Mouse (Mus musculus) midbrain, embryonic 15.5 days (tissue): ENCODE results near the gene Zfr. TPM values are rescaled to one million over a fixed set of nuclear protein-coding genes. Genes with fewer than 3 reads are reported as not detected.
A peak's percentile ranks its signal among the peaks of the same experiment; 100 is the strongest.
"Not testable (repeated sequence)": the region's sequence is repeated elsewhere in the genome, so short reads cannot be mapped to it uniquely, and the experiment has no call there.

ENCODE experiments used
- ATAC-seq: fragments of 200-750 bp; cut with Nextera tagmentation; replicated peaks from 2 replicates; pipeline ENCODE4 v1.8.0; 2017; ENCODE audit warnings: moderate TSS enrichment
- H3K27ac ChIP-seq: fragments of 300-500 bp; sonication (generic); 2 replicates; pipeline ENCODE4 v1.5.1; 2015; ENCODE audit warnings: mild to moderate bottlenecking, inconsistent platforms
- H3K27me3 ChIP-seq: fragments of 300-500 bp; sonication (generic); replicated peaks from 2 replicates; pipeline ENCODE4 v1.6.1; 2015; ENCODE audit warnings: inconsistent platforms
- H3K36me3 ChIP-seq: fragments of 300-500 bp; sonication (generic); replicated peaks from 2 replicates; pipeline ENCODE4 v1.6.1; 2015; ENCODE audit warnings: inconsistent platforms
- H3K4me1 ChIP-seq: fragments of 300-500 bp; sonication (generic); 2 replicates; pipeline ENCODE4 v1.6.1; 2015; ENCODE audit warnings: inconsistent platforms
- H3K4me2 ChIP-seq: fragments of 300-500 bp; sonication (generic); 2 replicates; pipeline ENCODE4 v1.6.1; 2015; ENCODE audit warnings: inconsistent platforms, mild to moderate bottlenecking, moderate library complexity
- H3K4me3 ChIP-seq: fragments of 300-500 bp; sonication (generic); 2 replicates; pipeline ENCODE4 v1.5.1; 2015; ENCODE audit warnings: mild to moderate bottlenecking, inconsistent platforms
- H3K9ac ChIP-seq: fragments of 300-500 bp; sonication (generic); 2 replicates; pipeline ENCODE4 v1.6.1; 2015; ENCODE audit warnings: mild to moderate bottlenecking, inconsistent platforms
- H3K9me3 ChIP-seq: fragments of 300-500 bp; sonication (generic); 2 replicates; pipeline ENCODE4 v1.6.1; 2016; ENCODE audit warnings: inconsistent platforms
- WGBS: fragments of 180-500 bp; shearing (Covaris S2); methylation state at CpG from one replicate; pipeline ENCODE4 v1.1.7; 2015; ENCODE audit warnings: mixed read lengths; 5-methylcytosine and 5-hydroxymethylcytosine counted together
- polyA plus RNA-seq: library from polyadenylated mRNA; unstranded; fragments of >200 nt; fragmentation: Nextera tagmentation; extraction: Ambion mirVana; gene quantifications from 2 replicates; pipeline ENCODE4 v1.2.1, GENCODE M21; 2015

Zfr gene
- polyA plus RNA-seq, 1 experiment from 2014 or later = 180 TPM

GRCm38 (mm10) chr15:12113411-12113810, 4.2 kb upstream of the Zfr start:
- 79% methylated on average over 2 of the region's 2 CpGs for WGBS
- no peaks in the 10 kb centered on the region for H3K36me3 ChIP-seq
- no peak overlapping the region for H3K9ac ChIP-seq
- H3K4me1 ChIP-seq = peaks cover 5% of the 10 kb centered on the region; the same call in 1 of the 2 replicates
- no peak for ATAC-seq
- H3K9me3 ChIP-seq = no peaks in the 10 kb centered on the region
- no peak overlapping the region for H3K4me2 ChIP-seq
- no peaks in the 10 kb centered on the region for H3K27me3 ChIP-seq
- no peak overlapping the region for H3K27ac ChIP-seq
- H3K4me3 ChIP-seq = no peak overlapping the region

DNA sequence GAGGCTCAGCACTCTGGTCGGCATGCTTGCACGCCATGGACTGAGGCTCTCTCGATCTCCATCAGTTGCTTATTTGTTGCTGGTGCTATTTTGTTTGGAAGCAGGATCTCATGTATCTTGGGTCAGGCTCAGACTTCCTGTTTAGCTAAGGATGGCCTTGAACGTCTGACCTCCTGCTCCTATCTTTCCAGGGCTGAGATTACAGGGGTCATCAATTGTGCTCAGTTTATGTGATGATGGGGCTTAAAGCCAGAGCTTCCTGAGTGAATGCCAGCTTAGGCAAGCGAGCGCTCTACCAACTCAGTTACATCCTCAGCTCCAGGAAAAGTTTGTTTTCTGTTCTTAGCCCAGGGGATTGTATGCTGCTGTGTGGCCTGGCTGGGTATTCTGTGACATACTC, 3.1 kb upstream of the Zfr start:
- Histone ChIP-seq H3K9ac (no peak overlapping the region), H3K36me3 (no peaks in the 10 kb centered on the region), H3K4me3 (no peak overlapping the region), H3K27ac (no peak overlapping the region), H3K27me3 (no peaks in the 10 kb centered on the region), H3K9me3 (no peaks in the 10 kb centered on the region), H3K4me1 (peaks cover 9% of the 10 kb centered on the region), H3K4me2 (no peak overlapping the region)
- WGBS = 74% methylated on average over 6 of the region's 6 CpGs
- ATAC-seq = no peak

GRCm38 (mm10) chr15:12115722-12116230, 1.9 kb upstream of the Zfr start:
- Histone ChIP-seq H3K9ac (no peak overlapping the region), H3K27ac (no peak overlapping the region), H3K27me3 (no peaks in the 10 kb centered on the region), H3K36me3 (no peaks in the 10 kb centered on the region), H3K9me3 (no peaks in the 10 kb centered on the region), H3K4me2 (no peak overlapping the region), H3K4me1 (peaks cover 14% of the 10 kb centered on the region), H3K4me3 (no peak overlapping the region)
- WGBS = 21% methylated on average over 6 of the region's 6 CpGs
- no peak for ATAC-seq

GRCm38 (mm10) chr15:12118093-12118431, 431 bp downstream of the Zfr start:
- H3K9ac ChIP-seq = peak overlapping the region; percentile 90
- H3K36me3 ChIP-seq = no peaks in the 10 kb centered on the region
- ATAC-seq = no peak
- no peaks in the 10 kb centered on the region for H3K9me3 ChIP-seq
- under 1% methylated on average over 31 of the region's 43 CpGs for WGBS
- peak overlapping the region; percentile 94 for H3K27ac ChIP-seq
- peaks cover 22% of the 10 kb centered on the region for H3K4me1 ChIP-seq
- H3K4me3 ChIP-seq = peak overlapping the region; percentile 91
- no peaks in the 10 kb centered on the region for H3K27me3 ChIP-seq
- peak overlapping the region; percentile 75 for H3K4me2 ChIP-seq

DNA sequence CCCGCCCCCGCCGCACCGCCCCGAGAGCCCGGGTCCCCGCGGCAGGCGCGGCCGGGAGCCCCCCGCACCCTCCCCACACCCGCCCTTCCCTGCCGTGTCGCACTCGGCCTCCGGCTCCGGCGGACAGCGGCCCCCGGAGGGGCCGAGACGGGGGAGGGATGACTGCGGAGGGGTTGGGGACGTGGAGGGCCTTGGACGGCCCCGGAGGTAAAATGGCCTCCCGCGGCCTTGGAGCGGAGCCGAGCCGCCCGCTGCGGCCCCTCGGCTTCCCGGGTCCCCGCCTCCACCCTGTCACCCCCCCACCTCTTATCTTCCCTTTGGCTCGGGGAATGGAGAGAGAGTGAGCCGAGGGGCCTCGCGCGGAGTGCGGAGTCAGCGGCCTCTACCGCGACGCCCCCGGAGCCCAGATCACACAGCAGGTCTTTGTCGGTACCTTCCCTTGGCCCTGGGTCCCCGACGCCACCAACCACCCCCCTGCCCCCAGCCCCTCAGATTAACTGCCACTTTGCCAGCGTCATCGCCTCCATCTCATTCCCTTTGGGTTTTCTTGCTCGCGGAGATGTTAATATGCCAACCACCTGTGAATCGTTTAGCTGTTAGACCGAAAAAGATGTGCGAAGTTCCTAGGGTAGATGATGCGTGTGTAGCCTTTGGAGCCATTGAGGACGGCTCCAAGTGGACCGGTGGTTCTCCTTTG, 949 bp downstream of the Zfr start:
- under 1% methylated on average over 48 of the region's 61 CpGs for WGBS
- no peaks in the 10 kb centered on the region for H3K27me3 ChIP-seq
- no peaks in the 10 kb centered on the region for H3K9me3 ChIP-seq
- peak overlapping the region; percentile 91 for H3K4me3 ChIP-seq
- H3K4me1 ChIP-seq = peaks cover 22% of the 10 kb centered on the region
- peak overlapping the region; percentile 75 for H3K4me2 ChIP-seq
- peak overlapping the region; percentile 94 for H3K27ac ChIP-seq
- H3K36me3 ChIP-seq = no peaks in the 10 kb centered on the region
- H3K9ac ChIP-seq = peak overlapping the region; percentile 90
- peak; percentile 31 for ATAC-seq

DNA sequence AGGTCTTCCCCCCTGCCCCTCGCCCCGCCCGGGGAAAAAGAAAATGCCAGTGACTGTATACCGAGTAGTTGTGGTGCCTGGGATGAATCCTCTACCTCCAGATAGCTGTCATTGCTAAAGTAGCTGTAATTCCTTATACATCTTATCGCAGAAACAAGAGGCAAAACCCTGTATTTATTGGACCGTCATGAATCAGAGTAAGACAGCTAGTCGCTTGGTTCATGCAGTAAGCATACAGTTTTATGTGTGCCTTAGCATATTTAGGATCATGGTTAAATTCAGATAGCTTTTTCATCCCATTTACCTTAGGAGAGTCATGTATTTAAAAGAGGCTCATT, 1.5 kb downstream of the Zfr start:
- no peaks in the 10 kb centered on the region for H3K36me3 ChIP-seq
- H3K4me3 ChIP-seq = peak overlapping the region; percentile 91
- H3K27me3 ChIP-seq = no peaks in the 10 kb centered on the region
- H3K4me2 ChIP-seq = peak overlapping the region; percentile 75
- WGBS = 8% methylated on average over 7 of the region's 7 CpGs
- H3K27ac ChIP-seq = peak overlapping the region; percentile 94
- H3K9me3 ChIP-seq = no peaks in the 10 kb centered on the region
- ATAC-seq = no peak
- H3K4me1 ChIP-seq = peaks cover 22% of the 10 kb centered on the region
- H3K9ac ChIP-seq = peak overlapping the region; percentile 90

- ATAC-seq = no peak
- no peak overlapping the region for H3K4me3 ChIP-seq
- H3K4me1 ChIP-seq = peaks cover 11% of the 10 kb centered on the region
- H3K27me3 ChIP-seq = no peaks in the 10 kb centered on the region
- no peaks in the 10 kb centered on the region for H3K9me3 ChIP-seq
- WGBS = 100% methylated on average over 1 of the region's 1 CpGs
- H3K27ac ChIP-seq = no peak overlapping the region
- H3K9ac ChIP-seq = no peak overlapping the region
- H3K36me3 ChIP-seq = no peaks in the 10 kb centered on the region
- no peak overlapping the region for H3K4me2 ChIP-seq
These were observed 7.3 kb downstream of the Zfr start for GRCm38 (mm10) chr15:12124913-12125312.

- H3K27ac ChIP-seq, ATAC-seq, H3K4me1 ChIP-seq, H3K4me2 ChIP-seq, H3K4me3 ChIP-seq, H3K9ac ChIP-seq, H3K36me3 ChIP-seq, H3K9me3 ChIP-seq, H3K27me3 ChIP-seq: not testable (repeated sequence)
- WGBS = 85% methylated on average over 3 of the region's 3 CpGs
These were observed 13.2 kb downstream of the Zfr start for GRCm38 (mm10) chr15:12130871-12131270.

DNA sequence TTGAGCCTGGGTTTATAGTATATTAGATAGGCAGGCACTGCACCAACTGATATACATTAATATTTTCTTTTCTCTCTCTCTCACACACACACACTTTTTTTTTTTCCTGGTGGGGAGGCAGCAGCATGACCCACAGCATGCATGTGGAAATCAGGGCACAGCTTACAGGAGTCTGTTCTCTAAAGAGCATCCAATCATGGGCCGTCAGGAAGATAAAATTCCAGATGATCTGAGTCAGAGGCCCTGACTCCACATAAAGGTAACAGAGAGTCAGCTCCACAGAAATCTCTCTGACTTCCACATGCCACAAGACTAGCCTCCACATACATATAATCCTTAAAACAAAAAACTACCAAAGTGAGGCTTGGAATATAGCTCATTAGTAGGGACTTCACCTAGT, 16.9 kb downstream of the Zfr start:
- H3K4me1 ChIP-seq = no peaks in the 10 kb centered on the region
- H3K9ac ChIP-seq = no peak overlapping the region
- H3K9me3 ChIP-seq = no peaks in the 10 kb centered on the region
- no peak for ATAC-seq
- WGBS = 68% methylated on average over 1 of the region's 1 CpGs
- no peak overlapping the region for H3K27ac ChIP-seq
- no peak overlapping the region for H3K4me3 ChIP-seq
- H3K4me2 ChIP-seq = no peak overlapping the region
- H3K36me3 ChIP-seq = 0 out of 2 replicates have a peak, but pooled peaks cover 2% of the 10 kb centered on the region
- no peaks in the 10 kb centered on the region for H3K27me3 ChIP-seq

DNA sequence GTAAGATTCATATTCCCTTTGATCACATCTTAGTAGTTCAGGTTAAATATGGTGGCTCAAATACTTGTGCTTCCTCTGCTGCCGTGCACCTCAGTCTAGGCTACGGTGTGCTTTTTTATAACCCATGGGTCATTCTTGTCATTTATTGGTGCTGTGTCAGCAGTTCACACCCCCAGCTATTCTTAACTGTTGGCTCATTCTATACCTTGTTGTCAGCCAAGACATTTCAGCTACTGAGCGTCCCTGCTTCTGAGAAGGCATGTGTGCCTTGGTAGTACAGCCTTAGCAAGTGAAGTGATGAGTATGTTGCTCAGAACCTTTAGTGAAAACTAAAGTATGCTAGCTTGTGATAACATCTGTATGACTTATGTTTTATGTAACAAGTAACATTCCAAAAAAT, 17.7 kb downstream of the Zfr start:
- 65% methylated on average over 3 of the region's 3 CpGs for WGBS
- H3K4me2 ChIP-seq = no peak overlapping the region
- no peaks in the 10 kb centered on the region for H3K9me3 ChIP-seq
- no peak overlapping the region for H3K9ac ChIP-seq
- H3K4me3 ChIP-seq = no peak overlapping the region
- H3K36me3 ChIP-seq = 0 out of 2 replicates have a peak, but pooled peaks cover 2% of the 10 kb centered on the region
- H3K27me3 ChIP-seq = no peaks in the 10 kb centered on the region
- H3K4me1 ChIP-seq = no peaks in the 10 kb centered on the region
- ATAC-seq = no peak
- no peak overlapping the region for H3K27ac ChIP-seq

DNA sequence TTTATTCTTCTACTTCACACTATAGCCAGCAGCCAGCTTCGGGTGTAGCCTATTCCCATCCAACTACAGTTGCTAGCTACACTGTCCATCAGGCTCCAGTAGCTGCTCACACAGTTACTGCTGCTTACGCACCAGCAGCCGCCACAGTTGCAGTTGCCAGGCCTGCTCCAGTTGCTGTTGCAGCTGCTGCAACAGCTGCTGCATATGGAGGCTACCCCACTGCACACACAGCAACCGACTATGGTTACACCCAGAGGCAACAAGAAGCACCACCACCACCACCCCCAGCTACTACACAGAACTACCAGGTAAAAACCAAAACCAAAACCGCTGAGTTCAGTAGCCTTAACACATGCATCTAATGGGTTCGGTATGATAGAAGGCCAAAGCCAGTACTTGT, 18.7 kb downstream of the Zfr start:
- WGBS = 85% methylated on average over 6 of the region's 6 CpGs
- H3K4me1 ChIP-seq = no peaks in the 10 kb centered on the region
- no peak overlapping the region for H3K4me2 ChIP-seq
- H3K9ac ChIP-seq = no peak overlapping the region
- H3K27me3 ChIP-seq = no peaks in the 10 kb centered on the region
- 0 out of 2 replicates have a peak, but pooled peaks cover 6% of the 10 kb centered on the region for H3K36me3 ChIP-seq
- H3K27ac ChIP-seq = no peak overlapping the region
- no peaks in the 10 kb centered on the region for H3K9me3 ChIP-seq
- no peak overlapping the region for H3K4me3 ChIP-seq
- 0 out of 2 replicates have a peak, but pooled peaks have one; percentile 38 for ATAC-seq

- no peak overlapping the region for H3K4me3 ChIP-seq
- no peaks in the 10 kb centered on the region for H3K4me1 ChIP-seq
- H3K9me3 ChIP-seq = no peaks in the 10 kb centered on the region
- H3K36me3 ChIP-seq = 0 out of 2 replicates have a peak, but pooled peaks cover 9% of the 10 kb centered on the region
- no peak overlapping the region for H3K9ac ChIP-seq
- 89% methylated on average over 8 of the region's 8 CpGs for WGBS
- H3K27me3 ChIP-seq = no peaks in the 10 kb centered on the region
- no peak overlapping the region for H3K27ac ChIP-seq
- no peak overlapping the region for H3K4me2 ChIP-seq
- no peak for ATAC-seq
These were observed 23.5 kb downstream of the Zfr start for GRCm38 (mm10) chr15:12140985-12141729.

DNA sequence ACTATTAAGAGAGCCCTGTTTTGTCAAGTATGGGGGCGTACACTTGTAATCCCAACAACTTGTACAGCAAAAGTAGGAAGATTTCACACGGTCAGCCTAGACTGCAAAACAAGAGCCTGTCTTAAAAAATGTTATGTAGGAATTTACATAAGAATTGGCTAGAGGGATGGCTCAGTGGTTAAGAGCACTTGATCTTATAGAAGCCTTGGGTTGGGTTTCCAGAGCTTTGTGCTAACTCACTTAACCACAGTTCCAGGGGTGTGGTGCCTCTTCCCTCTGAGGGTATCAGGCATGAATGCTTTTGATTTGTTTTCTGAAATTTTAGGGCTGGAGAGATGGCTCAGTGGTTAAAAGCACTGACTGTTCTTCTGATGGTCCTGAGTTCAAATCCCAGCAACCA, 29.8 kb downstream of the Zfr start:
- H3K27ac ChIP-seq = no peak overlapping the region
- no peaks in the 10 kb centered on the region for H3K4me1 ChIP-seq
- H3K4me3 ChIP-seq = no peak overlapping the region
- peaks cover 24% of the 10 kb centered on the region for H3K36me3 ChIP-seq
- ATAC-seq = no peak
- 76% methylated on average over 2 of the region's 2 CpGs for WGBS
- H3K9me3 ChIP-seq = no peaks in the 10 kb centered on the region
- H3K9ac ChIP-seq = no peak overlapping the region
- H3K4me2 ChIP-seq = no peak overlapping the region
- no peaks in the 10 kb centered on the region for H3K27me3 ChIP-seq
